Mouse (Mus musculus) intestine, embryonic 15.5 days (tissue): ENCODE data around the gene Ppp1r14b. TPM values are rescaled to one million over a fixed set of nuclear protein-coding genes. Genes with fewer than 3 reads are reported as not detected.
A peak's percentile ranks its signal among the peaks of the same experiment; 100 is the strongest.

Source experiments
- ATAC-seq: fragments of 200-750 bp; cut with Nextera tagmentation; 2 replicates; pipeline ENCODE4 v1.8.0; 2017; ENCODE audit warnings: moderate TSS enrichment, moderate library complexity
- H3K27ac ChIP-seq: fragments of 300-500 bp; sonication (generic); 2 replicates; pipeline ENCODE4 v1.5.1; 2015; ENCODE audit warnings: mild to moderate bottlenecking, inconsistent platforms
- H3K27me3 ChIP-seq: fragments of 300-500 bp; sonication (generic); replicated peaks from 2 replicates; pipeline ENCODE4 v1.6.1; 2015; ENCODE audit warnings: inconsistent platforms
- H3K36me3 ChIP-seq: fragments of 300-500 bp; sonication (generic); 2 replicates; pipeline ENCODE4 v1.6.1; 2015; ENCODE audit warnings: inconsistent platforms
- H3K4me1 ChIP-seq: fragments of 300-500 bp; sonication (generic); replicated peaks from 2 replicates; pipeline ENCODE4 v1.6.1; 2015; ENCODE audit warnings: inconsistent platforms
- H3K4me2 ChIP-seq: fragments of 300-500 bp; sonication (generic); replicated peaks from 2 replicates; pipeline ENCODE4 v1.6.1; 2015; ENCODE audit warnings: mild to moderate bottlenecking, inconsistent platforms
- H3K4me3 ChIP-seq: fragments of 300-500 bp; sonication (generic); replicated peaks from 2 replicates; pipeline ENCODE4 v1.5.1; 2015; ENCODE audit warnings: inconsistent platforms
- H3K9ac ChIP-seq: fragments of 300-500 bp; sonication (generic); 2 replicates; pipeline ENCODE4 v1.6.1; 2015; ENCODE audit warnings: inconsistent platforms
- H3K9me3 ChIP-seq: fragments of 300-500 bp; sonication (generic); 2 replicates; pipeline ENCODE4 v1.6.1; 2016; ENCODE audit warnings: inconsistent platforms
- WGBS: fragments of 180-500 bp; shearing (Covaris S2); methylation state at CpG from one replicate; pipeline ENCODE4 v1.1.7; 2015; 5-methylcytosine and 5-hydroxymethylcytosine counted together
- polyA plus RNA-seq: library from polyadenylated mRNA; unstranded; fragments of >200 nt; fragmentation: Nextera tagmentation; extraction: Ambion mirVana; gene quantifications from 2 replicates; pipeline ENCODE4 v1.2.1, GENCODE M21; 2015

The Ppp1r14b gene
- polyA plus RNA-seq, 1 experiment from 2014 or later: 188 TPM

DNA sequence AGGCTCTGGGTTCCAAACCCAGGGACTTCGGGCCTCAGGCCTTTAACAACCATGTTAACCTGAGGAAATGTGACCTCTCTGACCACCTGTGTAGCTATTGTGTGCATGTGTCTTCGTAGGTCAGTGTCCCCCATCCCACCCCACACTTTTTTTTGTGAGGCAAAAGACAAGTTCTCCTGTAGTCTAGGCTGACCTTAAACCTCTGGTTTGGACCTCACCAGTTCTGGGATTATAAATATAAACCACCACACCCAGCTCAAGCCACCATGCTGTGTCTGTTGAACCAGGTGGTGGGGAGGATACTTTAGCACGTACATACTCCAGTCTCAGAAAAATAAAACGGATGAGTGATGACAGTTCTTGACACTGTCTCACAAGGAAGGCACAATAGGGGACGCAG, 24.8 kb upstream of the Ppp1r14b start:
- no peak for ATAC-seq
- H3K27ac ChIP-seq: peak overlapping the region; percentile 97
- peak overlapping the region; percentile 88 for H3K4me2 ChIP-seq
- H3K27me3 ChIP-seq: no peaks in the 10 kb centered on the region
- 50% methylated on average over 5 of the region's 5 CpGs for WGBS
- peaks cover 11% of the 10 kb centered on the region for H3K36me3 ChIP-seq
- H3K9me3 ChIP-seq: no peaks in the 10 kb centered on the region
- H3K4me1 ChIP-seq: peaks cover 36% of the 10 kb centered on the region
- H3K9ac ChIP-seq: peak overlapping the region; percentile 74; the same call in 1 of the 2 replicates
- peak overlapping the region; percentile 55 for H3K4me3 ChIP-seq

DNA sequence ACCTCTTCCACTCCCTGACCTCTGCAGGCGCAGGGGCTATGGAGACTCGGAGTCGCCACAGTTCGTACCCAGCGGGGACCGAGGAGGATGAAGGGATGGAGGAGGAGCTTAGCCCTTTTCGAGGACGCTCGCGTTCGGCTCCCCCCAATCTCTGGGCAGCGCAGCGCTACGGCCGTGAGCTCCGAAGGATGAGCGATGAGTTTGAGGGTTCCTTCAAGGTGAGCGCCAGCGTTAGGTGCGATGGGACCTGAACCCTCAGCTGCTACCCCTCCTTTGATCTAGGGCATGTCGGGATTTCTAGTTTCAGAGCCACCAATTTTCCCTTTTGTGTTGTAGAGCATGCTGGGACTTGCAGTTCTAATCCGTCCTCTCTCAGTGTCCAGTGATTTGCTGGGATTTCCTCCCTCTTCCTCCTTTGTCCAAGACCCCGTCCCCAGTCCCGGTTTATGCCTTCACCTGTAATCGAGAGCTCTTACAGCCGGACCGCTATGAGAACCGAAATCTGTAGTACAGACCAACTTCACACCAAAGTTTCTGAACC, 24.1 kb upstream of the Ppp1r14b start:
- peak overlapping the region; percentile 88 for H3K4me2 ChIP-seq
- H3K9ac ChIP-seq: peak overlapping the region; percentile 74
- H3K4me3 ChIP-seq: peak overlapping the region; percentile 55
- under 1% methylated on average over 28 of the region's 28 CpGs for WGBS
- no peaks in the 10 kb centered on the region for H3K27me3 ChIP-seq
- peak overlapping the region; percentile 97 for H3K27ac ChIP-seq
- ATAC-seq: peak; percentile 16
- no peaks in the 10 kb centered on the region for H3K9me3 ChIP-seq
- H3K36me3 ChIP-seq: peaks cover 18% of the 10 kb centered on the region
- peaks cover 36% of the 10 kb centered on the region for H3K4me1 ChIP-seq

DNA sequence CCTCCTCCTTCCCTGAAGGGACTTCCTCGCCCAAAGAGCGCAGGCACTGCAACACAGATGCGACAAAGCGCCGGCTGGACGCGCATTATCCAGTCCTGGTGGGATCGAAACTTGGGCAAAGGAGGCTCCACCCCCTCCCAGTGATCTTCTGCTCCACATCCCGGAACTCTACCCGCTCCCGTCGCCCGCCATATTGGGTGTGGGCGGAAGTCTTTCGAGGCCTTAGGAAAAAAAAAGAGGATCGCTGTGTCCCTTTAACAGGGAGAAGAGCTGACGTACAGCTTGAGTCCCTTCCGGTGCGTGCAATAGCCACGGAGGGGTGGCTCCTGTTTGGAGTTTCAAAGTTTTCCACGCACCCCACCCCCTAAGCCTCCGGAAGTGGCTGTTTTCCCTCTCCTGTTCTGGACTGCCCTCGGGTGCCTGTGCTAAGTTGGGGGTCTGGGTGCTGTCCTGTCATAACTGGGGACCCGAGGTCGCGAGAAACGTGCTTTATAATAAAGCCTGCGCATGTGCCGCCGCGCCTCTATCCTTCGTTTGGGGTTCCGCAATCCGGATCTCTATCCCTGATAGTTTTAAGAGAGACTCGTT, 23.3 kb upstream of the Ppp1r14b start:
- Histone ChIP-seq H3K4me1 (peaks cover 36% of the 10 kb centered on the region), H3K27ac (peak overlapping the region; percentile 97), H3K9me3 (no peaks in the 10 kb centered on the region), H3K9ac (peak overlapping the region; percentile 74), H3K27me3 (no peaks in the 10 kb centered on the region), H3K4me3 (peak overlapping the region; percentile 55), H3K4me2 (peak overlapping the region; percentile 88), H3K36me3 (peaks cover 22% of the 10 kb centered on the region)
- peak; percentile 78 for ATAC-seq
- WGBS: under 1% methylated on average over 35 of the region's 35 CpGs

DNA sequence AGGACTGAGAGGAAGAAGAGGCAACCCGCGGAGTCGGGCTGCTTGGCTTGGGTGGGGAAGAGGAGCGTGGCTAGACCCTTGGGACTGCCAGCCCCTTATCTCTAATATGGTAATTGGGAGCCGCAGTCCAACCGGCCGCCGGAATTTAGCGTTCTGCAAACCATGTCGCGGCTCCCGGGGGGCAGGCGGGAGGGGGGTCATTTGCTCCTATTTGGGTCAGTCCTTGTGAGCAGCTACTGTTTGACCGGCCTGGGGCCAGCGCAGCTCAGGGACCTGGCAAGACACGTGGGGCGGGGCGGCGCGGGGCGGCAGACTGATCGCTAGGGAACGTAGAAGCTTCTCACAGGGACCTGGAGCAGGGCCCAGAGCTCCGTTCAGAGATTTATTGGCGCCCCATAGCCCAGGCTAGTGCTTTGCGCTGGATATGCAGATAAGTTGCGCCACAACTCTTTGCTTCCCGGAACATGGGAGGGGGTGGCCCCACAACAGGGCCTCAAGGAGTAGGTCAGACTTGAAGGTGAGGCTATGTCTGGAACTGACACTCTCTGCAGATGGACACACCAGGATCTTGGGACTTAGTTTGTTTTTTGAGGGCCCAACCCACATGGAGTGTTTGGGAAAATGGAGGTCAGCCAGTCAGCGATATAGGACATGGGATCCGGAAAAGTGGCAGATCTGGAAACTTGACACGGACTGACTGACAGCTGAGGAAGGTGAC, 22.6 kb upstream of the Ppp1r14b start:
- H3K9me3 ChIP-seq: no peaks in the 10 kb centered on the region
- peaks cover 36% of the 10 kb centered on the region for H3K4me1 ChIP-seq
- peak overlapping the region; percentile 88 for H3K4me2 ChIP-seq
- no peaks in the 10 kb centered on the region for H3K27me3 ChIP-seq
- H3K27ac ChIP-seq: peak overlapping the region; percentile 97
- ATAC-seq: peak; percentile 57
- WGBS: 1% methylated on average over 31 of the region's 31 CpGs
- peak overlapping the region; percentile 55 for H3K4me3 ChIP-seq
- peaks cover 28% of the 10 kb centered on the region for H3K36me3 ChIP-seq
- H3K9ac ChIP-seq: peak overlapping the region; percentile 68

DNA sequence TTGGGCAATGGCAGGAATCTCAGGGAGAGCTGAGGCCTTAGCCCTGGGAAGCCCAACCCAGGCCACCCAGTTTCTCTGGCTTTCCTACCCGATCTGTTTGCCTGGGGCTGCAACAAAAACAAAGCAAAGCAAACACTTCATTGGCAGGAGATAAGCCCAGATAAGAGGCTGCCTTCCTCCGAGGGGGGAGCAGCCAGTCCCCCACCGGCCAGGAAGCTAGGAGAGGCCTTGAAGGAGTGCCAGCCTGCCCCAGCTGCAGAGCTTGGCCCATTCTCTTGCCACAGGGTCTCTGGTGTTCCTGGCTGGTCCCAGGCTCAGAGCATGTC, 22.1 kb upstream of the Ppp1r14b start:
- no peaks in the 10 kb centered on the region for H3K27me3 ChIP-seq
- peak overlapping the region; percentile 68 for H3K9ac ChIP-seq
- peak; percentile 7; the same call in 1 of the 2 replicates for ATAC-seq
- peaks cover 36% of the 10 kb centered on the region for H3K4me1 ChIP-seq
- H3K4me2 ChIP-seq: peak overlapping the region; percentile 88
- peak overlapping the region; percentile 97 for H3K27ac ChIP-seq
- H3K36me3 ChIP-seq: peaks cover 34% of the 10 kb centered on the region
- H3K4me3 ChIP-seq: peak overlapping the region; percentile 55
- H3K9me3 ChIP-seq: no peaks in the 10 kb centered on the region
- WGBS: 8% methylated on average over 3 of the region's 3 CpGs

DNA sequence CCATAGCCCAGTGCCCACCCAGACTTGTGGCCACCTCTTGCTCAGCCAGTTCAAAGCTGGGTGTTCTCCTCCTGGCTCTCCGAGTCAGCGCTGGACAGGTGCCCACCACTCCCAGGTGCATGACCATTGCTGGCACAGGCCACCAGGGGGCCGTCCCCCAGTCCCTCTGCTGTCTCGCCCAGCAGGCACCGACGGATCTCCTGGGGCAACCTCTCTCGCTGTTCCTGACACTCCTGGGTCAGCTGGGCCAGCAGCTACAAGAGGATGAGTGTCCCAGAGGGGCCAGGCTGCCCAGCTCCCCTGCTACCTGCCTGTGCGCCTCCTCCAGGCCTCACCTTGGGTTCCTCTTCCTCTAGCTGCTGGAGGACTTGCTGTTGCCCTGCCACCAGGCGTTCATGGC, 20.7 kb upstream of the Ppp1r14b start:
- H3K36me3 ChIP-seq: peaks cover 46% of the 10 kb centered on the region
- 0 out of 2 replicates have a peak overlapping the region, but pooled peaks have one; percentile 3 for H3K4me2 ChIP-seq
- no peak overlapping the region for H3K4me3 ChIP-seq
- H3K9ac ChIP-seq: no peak overlapping the region
- H3K27ac ChIP-seq: peak overlapping the region; percentile 36; the same call in 1 of the 2 replicates
- WGBS: 45% methylated on average over 9 of the region's 9 CpGs
- no peaks in the 10 kb centered on the region for H3K27me3 ChIP-seq
- peaks cover 32% of the 10 kb centered on the region for H3K4me1 ChIP-seq
- no peaks in the 10 kb centered on the region for H3K9me3 ChIP-seq
- no peak for ATAC-seq

DNA sequence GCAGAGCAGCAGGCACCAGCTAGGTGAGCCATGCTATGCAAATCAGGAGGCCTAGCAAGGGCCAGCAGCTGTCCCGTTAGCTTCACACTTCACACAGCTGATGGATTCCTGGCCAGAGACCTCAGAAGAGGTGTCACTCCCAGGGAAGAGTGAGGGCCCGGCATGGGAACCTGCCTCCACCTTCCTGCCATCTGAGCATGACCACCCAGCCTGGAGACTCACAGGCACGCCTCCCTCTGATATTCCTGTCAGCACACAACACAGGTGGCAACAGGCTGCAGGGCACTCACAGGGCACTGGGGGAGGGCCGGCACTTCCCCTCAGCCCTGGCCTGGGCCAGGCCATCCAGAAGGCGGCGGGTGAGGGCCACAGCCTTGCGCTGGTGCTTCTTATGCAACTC, 19.3 kb upstream of the Ppp1r14b start:
- no peak for ATAC-seq
- H3K27ac ChIP-seq: no peak overlapping the region
- no peak overlapping the region for H3K4me2 ChIP-seq
- H3K4me1 ChIP-seq: peaks cover 20% of the 10 kb centered on the region
- H3K4me3 ChIP-seq: no peak overlapping the region
- WGBS: 77% methylated on average over 7 of the region's 7 CpGs
- peaks cover 60% of the 10 kb centered on the region for H3K36me3 ChIP-seq
- no peaks in the 10 kb centered on the region for H3K27me3 ChIP-seq
- no peaks in the 10 kb centered on the region for H3K9me3 ChIP-seq
- H3K9ac ChIP-seq: no peak overlapping the region

DNA sequence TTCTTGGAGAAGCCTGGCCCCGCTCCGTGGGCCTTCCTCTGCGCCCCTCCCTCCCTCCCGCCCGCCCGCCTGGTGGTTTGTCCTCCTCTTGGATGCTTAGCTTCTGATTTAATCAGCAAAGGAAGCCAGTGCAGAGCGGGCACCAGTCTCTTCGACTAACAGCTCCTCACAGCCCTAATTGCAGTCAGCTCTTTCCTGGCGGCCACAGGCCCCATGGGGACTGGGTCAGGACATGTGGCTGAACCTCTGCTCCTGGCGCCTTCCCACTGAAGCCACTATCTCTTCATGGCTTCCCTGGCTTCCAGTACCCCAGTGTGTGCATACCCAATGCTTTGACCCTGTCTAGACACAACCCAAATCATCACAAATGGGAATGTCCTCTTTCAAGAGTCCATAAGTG, 18.3 kb upstream of the Ppp1r14b start:
- Histone ChIP-seq H3K36me3 (peaks cover 64% of the 10 kb centered on the region), H3K27me3 (no peaks in the 10 kb centered on the region), H3K4me3 (no peak overlapping the region), H3K4me2 (no peak overlapping the region), H3K9me3 (no peaks in the 10 kb centered on the region), H3K4me1 (peaks cover 20% of the 10 kb centered on the region), H3K27ac (no peak overlapping the region), H3K9ac (no peak overlapping the region)
- 75% methylated on average over 10 of the region's 10 CpGs for WGBS
- ATAC-seq: no peak

DNA sequence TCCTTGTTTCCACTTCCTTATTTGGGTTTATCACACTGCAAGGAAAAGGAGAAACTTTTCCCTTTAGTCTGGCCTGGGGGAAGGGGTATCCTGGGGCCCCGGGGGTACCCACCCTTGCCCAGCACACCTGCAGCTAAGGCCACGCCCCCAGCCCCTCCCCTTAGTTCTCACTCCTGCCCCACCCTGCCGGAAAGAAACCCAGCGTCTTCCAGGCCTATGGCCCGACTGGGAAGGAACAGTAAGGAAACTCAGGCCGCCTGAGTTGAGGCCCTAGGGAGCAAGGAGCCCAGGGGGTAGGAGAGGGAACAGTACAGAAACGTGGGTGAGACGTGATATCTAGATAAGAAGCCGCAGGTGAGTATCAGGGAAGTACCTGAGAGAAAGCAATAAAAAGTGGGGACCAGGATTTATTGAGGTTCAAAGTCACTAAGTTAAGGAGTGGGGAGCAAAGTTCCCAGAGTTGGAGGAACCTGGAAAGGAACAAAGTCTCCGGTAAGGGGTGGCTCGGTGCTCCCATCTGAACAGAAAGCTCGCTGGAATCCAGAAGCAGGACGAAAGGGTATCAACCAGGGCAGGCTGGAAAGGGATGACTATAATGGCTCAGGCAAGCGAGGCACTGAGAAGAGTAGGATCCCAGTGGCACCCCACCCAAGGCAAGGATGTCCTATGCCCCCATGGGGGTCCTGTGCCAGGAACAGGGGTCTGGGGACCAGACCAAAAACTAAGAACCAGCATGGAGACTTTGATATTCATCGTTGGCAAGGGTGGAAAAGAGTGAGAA, 6.1 kb upstream of the Ppp1r14b start:
- peak overlapping the region; percentile 92 for H3K27ac ChIP-seq
- H3K4me2 ChIP-seq: peak overlapping the region; percentile 72
- H3K9me3 ChIP-seq: no peaks in the 10 kb centered on the region
- H3K36me3 ChIP-seq: peaks cover 25% of the 10 kb centered on the region
- peak; percentile 86 for ATAC-seq
- 5% methylated on average over 15 of the region's 15 CpGs for WGBS
- H3K4me3 ChIP-seq: peak overlapping the region; percentile 74
- peaks cover 50% of the 10 kb centered on the region for H3K4me1 ChIP-seq
- H3K27me3 ChIP-seq: no peaks in the 10 kb centered on the region
- H3K9ac ChIP-seq: peak overlapping the region; percentile 87

DNA sequence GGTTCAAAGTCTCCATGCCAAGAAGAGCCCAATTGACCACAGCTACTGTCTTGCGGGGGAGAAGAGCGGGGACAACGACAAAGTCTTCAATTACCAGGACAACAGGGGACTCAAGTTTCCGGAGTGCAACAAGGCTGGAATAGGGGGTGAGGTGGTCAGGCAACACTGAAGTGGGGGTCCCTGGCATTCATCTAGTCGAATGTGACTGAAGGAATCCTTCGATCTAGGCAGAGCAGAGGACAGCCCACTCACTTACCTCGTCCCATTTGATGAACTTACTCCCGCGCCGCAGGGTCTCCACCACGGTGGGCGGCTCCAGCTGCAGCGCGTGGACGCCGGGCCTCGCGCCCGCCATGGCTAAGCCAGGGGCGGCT, 5.5 kb upstream of the Ppp1r14b start:
- H3K4me1 ChIP-seq: peaks cover 54% of the 10 kb centered on the region
- peak; percentile 8 for ATAC-seq

DNA sequence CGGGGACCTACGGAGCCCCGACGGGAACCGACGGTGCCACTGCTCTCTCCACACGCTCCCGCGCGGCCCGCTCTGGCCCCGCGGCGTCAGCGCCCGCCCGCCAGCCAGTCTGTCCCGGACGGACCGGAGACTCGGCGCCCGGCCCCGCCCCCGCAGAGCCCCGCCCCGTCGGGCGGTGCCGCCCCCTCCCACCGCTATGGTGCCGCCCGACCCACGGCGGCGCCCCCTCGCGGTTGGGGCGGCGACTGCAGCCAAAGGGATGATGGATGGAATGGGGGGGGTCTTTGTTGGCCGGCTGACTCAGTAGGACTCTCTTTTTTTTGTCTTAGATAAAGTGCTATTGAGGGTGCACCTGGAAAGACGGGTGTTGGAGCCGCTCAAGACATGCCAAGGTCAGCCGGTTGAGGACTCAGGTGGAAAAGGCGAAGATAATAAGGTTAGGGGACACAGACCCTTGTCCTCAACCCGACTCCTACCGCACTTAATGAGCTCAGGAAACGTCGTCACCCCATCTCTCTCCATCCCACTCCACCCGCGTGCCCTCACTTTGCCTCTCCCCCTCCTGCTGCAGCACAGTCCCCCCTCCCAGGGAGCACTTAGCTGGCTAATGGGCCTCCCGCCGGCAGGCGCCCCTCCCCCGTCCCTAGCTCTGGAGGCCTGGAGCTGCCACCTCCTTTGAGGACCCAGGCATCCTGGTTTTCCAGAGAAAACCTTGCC, 4.9 kb upstream of the Ppp1r14b start:
- H3K4me1 ChIP-seq: peaks cover 54% of the 10 kb centered on the region
- peak overlapping the region; percentile 87 for H3K9ac ChIP-seq
- peak overlapping the region; percentile 74 for H3K4me3 ChIP-seq
- peak; percentile 72 for ATAC-seq
- WGBS: 1% methylated on average over 54 of the region's 55 CpGs
- H3K4me2 ChIP-seq: peak overlapping the region; percentile 72
- H3K9me3 ChIP-seq: no peaks in the 10 kb centered on the region
- H3K27ac ChIP-seq: peak overlapping the region; percentile 92
- no peaks in the 10 kb centered on the region for H3K27me3 ChIP-seq
- peaks cover 15% of the 10 kb centered on the region for H3K36me3 ChIP-seq

More for the DNA sequence above, 5.5 kb upstream of the Ppp1r14b start:
- H3K27me3 ChIP-seq: no peaks in the 10 kb centered on the region
- H3K9me3 ChIP-seq: no peaks in the 10 kb centered on the region
- peak overlapping the region; percentile 92 for H3K27ac ChIP-seq
- H3K4me3 ChIP-seq: peak overlapping the region; percentile 74
- peak overlapping the region; percentile 72 for H3K4me2 ChIP-seq
- WGBS: under 1% methylated on average over 20 of the region's 20 CpGs
- H3K9ac ChIP-seq: peak overlapping the region; percentile 87
- peaks cover 20% of the 10 kb centered on the region for H3K36me3 ChIP-seq
